Mouse (Mus musculus): ENCODE measurements around the gene Naa80.
A peak's percentile ranks its signal among the peaks of the same experiment; 100 is the strongest.

The Naa80 gene

DNA sequence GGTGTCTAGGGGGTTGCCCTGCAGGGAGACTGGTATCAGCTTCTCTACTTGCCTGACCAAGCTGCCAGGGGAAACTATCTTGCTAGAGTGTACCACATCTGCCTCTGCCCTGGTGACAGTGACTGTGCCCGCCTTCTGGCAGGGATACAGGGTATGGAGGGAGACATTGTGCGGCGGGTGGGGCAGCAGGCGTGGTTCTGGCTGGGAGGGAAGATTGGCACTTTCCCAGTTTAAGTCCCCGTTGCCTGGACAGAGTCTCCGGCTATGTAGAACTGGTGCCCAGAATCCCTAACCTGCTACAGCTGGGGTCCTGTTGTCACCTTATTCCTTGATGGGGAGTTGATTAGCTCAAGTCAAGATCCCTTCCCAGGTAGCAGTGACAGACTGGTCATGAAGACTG lies 53.8 kb downstream of the Naa80 start:
- Histone ChIP-seq H3K27me3 (ENCODE audit: insufficient read depth, low read length) (peaks cover 24% of the 10 kb centered on the region), H3K36me3 (ENCODE audit: insufficient read depth, low read length) (peaks cover 19% of the 10 kb centered on the region), H3K4me3 (replicated peaks; ENCODE audit: low read length) (peak overlapping the region; percentile 88), H3K4me1 (replicated peaks; ENCODE audit: low read depth, low read length) (peaks cover 88% of the 10 kb centered on the region), H3K9me3 (ENCODE audit: low read length) (no peaks in the 10 kb centered on the region)
- TF ChIP-seq CTCF (conservative IDR thresholded peaks at IDR 0.05; ENCODE audit: low read length) (no peak), NANOG (IDR thresholded peaks at IDR 0.05; ENCODE audit: borderline replicate concordance, low read length) (no peak), POU5F1 (IDR thresholded peaks at IDR 0.05; ENCODE audit: borderline replicate concordance, low read length) (no peak)

DNA sequence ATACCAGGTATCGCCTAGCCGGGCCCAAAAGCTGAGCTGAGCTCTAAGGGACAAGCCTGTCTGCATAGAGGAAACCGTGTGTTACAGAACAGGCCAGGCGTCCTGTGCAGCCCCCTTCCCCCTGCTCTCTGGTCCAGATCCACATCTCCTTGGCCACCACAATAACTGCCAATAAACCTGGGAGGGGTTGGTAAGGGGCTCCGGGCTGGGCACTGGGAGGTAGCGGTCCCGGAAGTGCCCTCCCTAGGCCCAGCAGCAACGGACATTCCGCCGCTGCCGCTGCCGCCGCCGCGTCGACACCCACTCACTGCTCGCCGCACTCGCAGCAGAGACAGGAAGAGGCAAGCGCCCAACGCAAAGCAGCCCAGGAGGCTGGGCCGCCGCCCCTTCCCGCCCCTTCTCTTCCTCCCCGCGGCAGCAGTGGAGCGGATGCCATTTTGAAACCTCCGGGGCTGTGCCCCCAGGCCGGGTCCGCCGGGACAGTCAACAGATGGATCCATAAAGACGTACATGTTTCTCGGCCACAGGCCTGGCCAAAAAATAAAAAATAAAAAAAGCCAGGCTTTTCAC lies 54.5 kb downstream of the Naa80 start:
- Histone ChIP-seq H3K4me3 (replicated peaks; ENCODE audit: low read length) (peak overlapping the region; percentile 88), H3K9me3 (ENCODE audit: low read length) (no peaks in the 10 kb centered on the region), H3K27me3 (ENCODE audit: insufficient read depth, low read length) (peaks cover 24% of the 10 kb centered on the region)

More for the DNA sequence above, 54.5 kb downstream of the Naa80 start:
- peaks cover 81% of the 10 kb centered on the region for H3K4me1 ChIP-seq (replicated peaks; ENCODE audit: low read depth, low read length)
- no peak for TF ChIP-seq NANOG (IDR thresholded peaks at IDR 0.05; ENCODE audit: borderline replicate concordance, low read length)
- H3K36me3 ChIP-seq (ENCODE audit: insufficient read depth, low read length) = peaks cover 15% of the 10 kb centered on the region
